Mouse (Mus musculus): Measurements from ENCODE around the gene Ldlrad2. TPM values are rescaled to one million over a fixed set of nuclear protein-coding genes. Genes with fewer than 3 reads are reported as not detected.

Ldlrad2 gene
- total RNA-seq, 4 experiments from 2014 or later, result not detected

- no peak for DNase-seq (ENCODE audit: low spot score in 2 of 2)
Observed at GRCm38 (mm10) chr4:137553466-137553865, 20.9 kb downstream of the Ldlrad2 start.

GRCm38 (mm10) chr4:137546003-137546525 lies 28.3 kb downstream of the Ldlrad2 start:
- peak; percentile 40 for DNase-seq (ENCODE audit: low spot score in 2 of 2)

GRCm38 (mm10) chr4:137545568-137545967 lies 28.8 kb downstream of the Ldlrad2 start:
- no peak for DNase-seq (ENCODE audit: low spot score in 2 of 2)

GRCm38 (mm10) chr4:137542968-137543367 lies 31.4 kb downstream of the Ldlrad2 start:
- no peak for DNase-seq (ENCODE audit: low spot score in 2 of 2)

- no peak for DNase-seq (ENCODE audit: low spot score in 2 of 2)
Observed at GRCm38 (mm10) chr4:137540356-137540755, 34.0 kb downstream of the Ldlrad2 start.

- no peak for DNase-seq (ENCODE audit: low spot score in 2 of 2)
Observed at GRCm38 (mm10) chr4:137527872-137528271, 46.5 kb downstream of the Ldlrad2 start.

GRCm38 (mm10) chr4:137527368-137527767 lies 47.0 kb downstream of the Ldlrad2 start:
- DNase-seq (ENCODE audit: low spot score in 2 of 2), result no peak

GRCm38 (mm10) chr4:137525426-137525825 lies 48.9 kb downstream of the Ldlrad2 start:
- DNase-seq (ENCODE audit: low spot score in 2 of 2), result no peak

Small RNA genes within 50 kb of the gene (microRNA-seq; reads per million reads assigned to microRNA genes)
- gene Mir7018, result not detected

Other genes with a start within 250 kb of the Ldlrad2 start
- gene Cdc42, start 216.8 kb downstream of the Ldlrad2 start, total RNA-seq (2022), result 100 to 1,000 TPM; 173 to 188 (median 177) TPM
- not detected for gene Cela3a, start 164.8 kb downstream of the Ldlrad2 start, total RNA-seq (2022)
- gene Cela3b, start 144.0 kb downstream of the Ldlrad2 start, total RNA-seq (2022), result not detected
- gene 1700013G24Rik, start 121.3 kb downstream of the Ldlrad2 start, total RNA-seq (2022), result not detected
- 10 to 100 TPM; 42.0 to 54.1 (median 50.0) TPM for gene Hspg2, start 105.8 kb downstream of the Ldlrad2 start, total RNA-seq (2022)
- gene Usp48, start 19.2 kb upstream of the Ldlrad2 start, total RNA-seq (2022), result 10 to 100 TPM; 23.5 to 28.6 (median 24.9) TPM
- 10 to 100 TPM in 1 of 4 experiments, 1 to 10 TPM in 3; 6.1 to 10.2 (median 6.6) TPM for gene Rap1gap, start 90.2 kb upstream of the Ldlrad2 start, total RNA-seq (2022)
- gene Alpl, start 221.8 kb upstream of the Ldlrad2 start, total RNA-seq (2022), result 10 to 100 TPM in 2 of 4 experiments, 1 to 10 TPM in 2; 6.9 to 16.3 (median 10.2) TPM